Mouse (Mus musculus): ENCODE measurements around the gene Rxfp2. TPM values are rescaled to one million over a fixed set of nuclear protein-coding genes. Genes with fewer than 3 reads are reported as not detected.
A peak's percentile ranks its signal among the peaks of the same experiment; 100 is the strongest.

The Rxfp2 gene
- total RNA-seq (2014; rRNA removed), result not detected in 2 replicates
- polyA plus RNA-seq (2012; rRNA removed), result not detected in 2 replicates

- H3K79me2 ChIP-seq (ENCODE audit: control insufficient read depth, insufficient read depth, low read length), result no peaks in the 10 kb centered on the region
- no peaks in the 10 kb centered on the region for H3K27me3 ChIP-seq (ENCODE audit: control insufficient read depth, insufficient read depth, low read length)
- TF ChIP-seq POLR2A (IDR thresholded peaks at IDR 0.05; ENCODE audit: extremely low read depth, insufficient read depth, low read length) (no peak), CTCF (IDR thresholded peaks at IDR 0.05; ENCODE audit: low read depth, low read length) (no peak)
- WGBS, result 36% methylated on average over 19 of the region's 19 CpGs
- H3K4me3 ChIP-seq (ENCODE audit: insufficient read depth, low read depth, low read length), result no peak within 1 kb of the TSS
- H3K4me1 ChIP-seq (ENCODE audit: control insufficient read depth, insufficient read depth, low read length), result no peaks in the 10 kb centered on the region
- H3K27ac ChIP-seq (replicated peaks; ENCODE audit: insufficient read depth, low read depth, low read length), result no peak within 1 kb of the TSS
- no peak for DNase-seq (ENCODE audit: extremely low read depth, low read depth, low spot score)
- no peaks in the 10 kb centered on the region for H3K36me3 ChIP-seq (ENCODE audit: control insufficient read depth, insufficient read depth, low read length)
- H3K9ac ChIP-seq (ENCODE audit: low read depth, low read length), result no peak within 1 kb of the TSS
Measured at GRCm38 (mm10) chr5:150018656-150019055, at the start of gene Rxfp2. Rxfp2 (plus strand) TSS chr5:150018675.

- 88% methylated on average over 11 of the region's 11 CpGs for WGBS
- H3K36me3 ChIP-seq (ENCODE audit: control insufficient read depth, insufficient read depth, low read length), result no peaks in the 10 kb centered on the region
- DNase-seq (ENCODE audit: extremely low read depth, low read depth, low spot score), result no peak
Measured at GRCm38 (mm10) chr5:149970261-149970660, 48.2 kb upstream of the Rxfp2 start.

GRCm38 (mm10) chr5:149977027-149977426, 41.4 kb upstream of the Rxfp2 start:
- TF ChIP-seq CTCF (IDR thresholded peaks at IDR 0.05; ENCODE audit: low read depth, low read length) (no peak), POLR2A (IDR thresholded peaks at IDR 0.05; ENCODE audit: extremely low read depth, insufficient read depth, low read length) (no peak)
- Histone ChIP-seq H3K27me3 (ENCODE audit: control insufficient read depth, insufficient read depth, low read length) (no peaks in the 10 kb centered on the region), H3K36me3 (ENCODE audit: control insufficient read depth, insufficient read depth, low read length) (no peaks in the 10 kb centered on the region), H3K27ac (replicated peaks; ENCODE audit: insufficient read depth, low read depth, low read length) (no peak overlapping the region), H3K4me1 (ENCODE audit: control insufficient read depth, insufficient read depth, low read length) (no peaks in the 10 kb centered on the region), H3K79me2 (ENCODE audit: control insufficient read depth, insufficient read depth, low read length) (no peaks in the 10 kb centered on the region), H3K9ac (ENCODE audit: low read depth, low read length) (no peak overlapping the region), H3K4me3 (ENCODE audit: insufficient read depth, low read depth, low read length) (no peak overlapping the region)
- 79% methylated on average over 2 of the region's 2 CpGs for WGBS
- DNase-seq (ENCODE audit: extremely low read depth, low read depth, low spot score), result no peak

More at GRCm38 (mm10) chr5:149970261-149970660, 48.2 kb upstream of the Rxfp2 start:
- no peaks in the 10 kb centered on the region for H3K79me2 ChIP-seq (ENCODE audit: control insufficient read depth, insufficient read depth, low read length)
- no peaks in the 10 kb centered on the region for H3K27me3 ChIP-seq (ENCODE audit: control insufficient read depth, insufficient read depth, low read length)
- H3K4me1 ChIP-seq (ENCODE audit: control insufficient read depth, insufficient read depth, low read length), result no peaks in the 10 kb centered on the region
- TF ChIP-seq CTCF (IDR thresholded peaks at IDR 0.05; ENCODE audit: low read depth, low read length), result no peak
- TF ChIP-seq POLR2A (IDR thresholded peaks at IDR 0.05; ENCODE audit: extremely low read depth, insufficient read depth, low read length), result no peak
- no peak overlapping the region for H3K4me3 ChIP-seq (ENCODE audit: insufficient read depth, low read depth, low read length)
- H3K9ac ChIP-seq (ENCODE audit: low read depth, low read length), result no peak overlapping the region
- H3K27ac ChIP-seq (replicated peaks; ENCODE audit: insufficient read depth, low read depth, low read length), result no peak overlapping the region

- DNase-seq (ENCODE audit: extremely low read depth, low read depth, low spot score), result no peak
Measured at GRCm38 (mm10) chr5:149983621-149984020, 34.9 kb upstream of the Rxfp2 start.

GRCm38 (mm10) chr5:149994578-149994977, 23.9 kb upstream of the Rxfp2 start:
- no peak overlapping the region for H3K4me3 ChIP-seq (ENCODE audit: insufficient read depth, low read depth, low read length)
- WGBS, result 69% methylated on average over 5 of the region's 5 CpGs
- H3K79me2 ChIP-seq (ENCODE audit: control insufficient read depth, insufficient read depth, low read length), result no peaks in the 10 kb centered on the region

More at GRCm38 (mm10) chr5:149983621-149984020, 34.9 kb upstream of the Rxfp2 start:
- no peaks in the 10 kb centered on the region for H3K36me3 ChIP-seq (ENCODE audit: control insufficient read depth, insufficient read depth, low read length)
- H3K9ac ChIP-seq (ENCODE audit: low read depth, low read length), result no peak overlapping the region
- WGBS, result 67% methylated on average over 4 of the region's 4 CpGs
- no peak overlapping the region for H3K4me3 ChIP-seq (ENCODE audit: insufficient read depth, low read depth, low read length)
- no peak overlapping the region for H3K27ac ChIP-seq (replicated peaks; ENCODE audit: insufficient read depth, low read depth, low read length)
- TF ChIP-seq POLR2A (IDR thresholded peaks at IDR 0.05; ENCODE audit: extremely low read depth, insufficient read depth, low read length) (no peak), CTCF (IDR thresholded peaks at IDR 0.05; ENCODE audit: low read depth, low read length) (no peak)
- no peaks in the 10 kb centered on the region for H3K79me2 ChIP-seq (ENCODE audit: control insufficient read depth, insufficient read depth, low read length)
- no peaks in the 10 kb centered on the region for H3K4me1 ChIP-seq (ENCODE audit: control insufficient read depth, insufficient read depth, low read length)
- 0 out of 2 replicates have a peak, but pooled peaks cover 2% of the 10 kb centered on the region for H3K27me3 ChIP-seq (ENCODE audit: control insufficient read depth, insufficient read depth, low read length)

GRCm38 (mm10) chr5:149996614-149997013, 21.9 kb upstream of the Rxfp2 start:
- WGBS, result 96% methylated on average over 4 of the region's 4 CpGs
- Histone ChIP-seq H3K79me2 (ENCODE audit: control insufficient read depth, insufficient read depth, low read length) (no peaks in the 10 kb centered on the region), H3K27me3 (ENCODE audit: control insufficient read depth, insufficient read depth, low read length) (no peaks in the 10 kb centered on the region), H3K4me1 (ENCODE audit: control insufficient read depth, insufficient read depth, low read length) (no peaks in the 10 kb centered on the region), H3K4me3 (ENCODE audit: insufficient read depth, low read depth, low read length) (no peak overlapping the region), H3K36me3 (ENCODE audit: control insufficient read depth, insufficient read depth, low read length) (no peaks in the 10 kb centered on the region), H3K27ac (replicated peaks; ENCODE audit: insufficient read depth, low read depth, low read length) (no peak overlapping the region), H3K9ac (ENCODE audit: low read depth, low read length) (no peak overlapping the region)
- DNase-seq (ENCODE audit: extremely low read depth, low read depth, low spot score), result no peak
- TF ChIP-seq CTCF (IDR thresholded peaks at IDR 0.05; ENCODE audit: low read depth, low read length) (peak; percentile 6; the same call in 1 of the 2 replicates), POLR2A (IDR thresholded peaks at IDR 0.05; ENCODE audit: extremely low read depth, insufficient read depth, low read length) (no peak)

More at GRCm38 (mm10) chr5:149994578-149994977, 23.9 kb upstream of the Rxfp2 start:
- H3K4me1 ChIP-seq (ENCODE audit: control insufficient read depth, insufficient read depth, low read length), result no peaks in the 10 kb centered on the region
- no peaks in the 10 kb centered on the region for H3K27me3 ChIP-seq (ENCODE audit: control insufficient read depth, insufficient read depth, low read length)
- no peak overlapping the region for H3K9ac ChIP-seq (ENCODE audit: low read depth, low read length)
- H3K27ac ChIP-seq (replicated peaks; ENCODE audit: insufficient read depth, low read depth, low read length), result no peak overlapping the region
- TF ChIP-seq CTCF (IDR thresholded peaks at IDR 0.05; ENCODE audit: low read depth, low read length), result no peak
- TF ChIP-seq POLR2A (IDR thresholded peaks at IDR 0.05; ENCODE audit: extremely low read depth, insufficient read depth, low read length), result no peak
- DNase-seq (ENCODE audit: extremely low read depth, low read depth, low spot score), result no peak
- H3K36me3 ChIP-seq (ENCODE audit: control insufficient read depth, insufficient read depth, low read length), result no peaks in the 10 kb centered on the region
